10 mouse cellular contexts compared by ENCODE assay signal in genomic region chr10:39209161-39210025, GRCm38 (mm10). TPM values are rescaled to one million over a fixed set of nuclear protein-coding genes. Genes with fewer than 3 reads are reported as not detected.
DNase-seq lines count a peak whose midpoint lies in the region; ATAC-seq and TF ChIP-seq lines count a peak whose summit lies in the region.
"Had no signal": no experiment of that assay in that cellular context is flagged by ENCODE, and none has a peak within 500 bp of the region (broad histone marks: within the 10 kb centered on the region; RNA-seq: fewer than 3 reads in every experiment).

No protein-coding gene starts in this region.

- 0 out of 2 replicates have a peak, but pooled peaks cover 3% of the 10 kb centered on the region for H3K9me3 ChIP-seq in forebrain, postnatal 0 days (ENCODE audit: low read length)
- 0 out of 2 replicates have a peak, but pooled peaks cover 5% of the 10 kb centered on the region for H3K9me3 ChIP-seq in neural tube, embryonic 15.5 days (replicated peaks)
- 0 out of 2 replicates have a peak, but pooled peaks cover 4% of the 10 kb centered on the region for H3K9me3 ChIP-seq in intestine, postnatal 0 days (ENCODE audit: control insufficient read depth)

- ATAC-seq in forebrain, postnatal 0 days = peak; percentile 92
- peak; percentile 90 for ATAC-seq in neural tube, embryonic 15.5 days (ENCODE audit: low FRiP score)
- ATAC-seq in intestine, postnatal 0 days = no peak

- H3K4me1 ChIP-seq in forebrain, postnatal 0 days (ENCODE audit: insufficient read depth) = peaks cover 5% of the 10 kb centered on the region; the same call in 1 of the 2 replicates
- H3K4me1 ChIP-seq in neural tube, embryonic 15.5 days = peaks cover 17% of the 10 kb centered on the region
- no peaks in the 10 kb centered on the region for H3K4me1 ChIP-seq in intestine, postnatal 0 days (replicated peaks; ENCODE audit: control insufficient read depth, insufficient read depth, low read length)

- H3K27ac ChIP-seq in left cerebral cortex, adult 2 months = peak overlapping the region; percentile 56; the same call in 1 of the 2 replicates
- peak overlapping the region; percentile 72 for H3K27ac ChIP-seq in forebrain, postnatal 0 days (ENCODE audit: low read depth, low read length)
- H3K27ac ChIP-seq in neural tube, embryonic 15.5 days (replicated peaks) = peak overlapping the region; percentile 84
- H3K27ac ChIP-seq in intestine, postnatal 0 days (ENCODE audit: low read depth, low read length) = no peak overlapping the region

- no peak overlapping the region; the same call in 1 of the 2 replicates for H3K9ac ChIP-seq in forebrain, postnatal 0 days
- H3K9ac ChIP-seq in neural tube, embryonic 15.5 days (replicated peaks) = no peak overlapping the region
- H3K9ac ChIP-seq in intestine, postnatal 0 days (ENCODE audit: low read depth, low read length) = no peak overlapping the region

- intact Hi-C loops in left cerebral cortex, adult 2 months (cut with DNase I) = no loop called here

- no peak overlapping the region for H3K4me2 ChIP-seq in forebrain, postnatal 0 days (ENCODE audit: low read depth)
- peak overlapping the region; percentile 13; the same call in 1 of the 2 replicates for H3K4me2 ChIP-seq in neural tube, embryonic 15.5 days
- no peak overlapping the region for H3K4me2 ChIP-seq in intestine, postnatal 0 days (replicated peaks; ENCODE audit: low read depth)

- DNase-seq in left cerebral cortex, adult 2 months (ENCODE audit: extremely low spot score in 1 of 2, low spot score in 2 of 2) = no peak
- no peak for DNase-seq in left cerebral cortex, adult 18-20 months (ENCODE audit: low spot score in 2 of 2)
- peak; percentile 72 for DNase-seq in adrenal gland, postnatal 14 days
- DNase-seq in forebrain, postnatal 0 days = peak; percentile 64
- peak; percentile 34 to 56 for DNase-seq in layer of hippocampus, postnatal 10 days (ENCODE audit: low spot score in 2 of 2)
- no peak for DNase-seq in T-cell, adult 2 months (ENCODE audit: low spot score)

- 11% methylated on average over 10 of the region's 10 CpGs for WGBS in forebrain, postnatal 0 days
- 21% methylated on average over 10 of the region's 10 CpGs for WGBS in neural tube, embryonic 15.5 days
- WGBS in intestine, postnatal 0 days = 56% methylated on average over 10 of the region's 10 CpGs

- no peak for TF ChIP-seq CTCF in left cerebral cortex, adult 2 months (IDR thresholded peaks at IDR 0.05)
- no peak for TF ChIP-seq CTCF in forebrain, postnatal 0 days (IDR thresholded peaks at IDR 0.05; ENCODE audit: low read depth)
- TF ChIP-seq CTCF in intestine, postnatal 0 days (IDR thresholded peaks at IDR 0.05; ENCODE audit: low read depth) = no peak

- H3K4me3 ChIP-seq in left cerebral cortex, adult 2 months = no peak overlapping the region
- H3K4me3 ChIP-seq in forebrain, postnatal 0 days (ENCODE audit: low read depth, low read length) = no peak overlapping the region
- H3K4me3 ChIP-seq in neural tube, embryonic 15.5 days (replicated peaks) = no peak overlapping the region
- no peak overlapping the region for H3K4me3 ChIP-seq in intestine, postnatal 0 days (ENCODE audit: low read depth, low read length)

- H3K27me3 ChIP-seq in forebrain, postnatal 0 days (ENCODE audit: insufficient read depth, low read length) = no peaks in the 10 kb centered on the region
- H3K27me3 ChIP-seq in neural tube, embryonic 15.5 days (replicated peaks) = no peaks in the 10 kb centered on the region
- no peaks in the 10 kb centered on the region for H3K27me3 ChIP-seq in intestine, postnatal 0 days (replicated peaks; ENCODE audit: control insufficient read depth, insufficient read depth, low read length)

- no peaks in the 10 kb centered on the region for H3K36me3 ChIP-seq in forebrain, postnatal 0 days (ENCODE audit: insufficient read depth)
- no peaks in the 10 kb centered on the region for H3K36me3 ChIP-seq in neural tube, embryonic 15.5 days
- H3K36me3 ChIP-seq in intestine, postnatal 0 days (ENCODE audit: control insufficient read depth, insufficient read depth) = no peaks in the 10 kb centered on the region

RNA-seq across cellular contexts. Expression of gene Ccn6, which starts 45.8 kb away (rescaled TPM):
- under 1 TPM in 1 of 2 experiments, not detected in 1; 0.57 TPM for total RNA-seq in left cerebral cortex, adult 2 months (2021)
- total RNA-seq in left cerebral cortex, adult 18-20 months (2021) = under 1 TPM; 0.23 to 0.60 TPM
- 0.33 and 0.34 TPM in 2 replicates for total RNA-seq in adrenal gland, postnatal 14 days (2021)
- total RNA-seq in forebrain, postnatal 0 days (2014; rRNA removed) = 1.9 TPM in 1 of 2 replicates, not detected in the other
- polyA plus RNA-seq in forebrain, postnatal 0 days (2015; fragmentation: Nextera tagmentation; extraction: Ambion mirVana) = 0.18 and 0.21 TPM in 2 replicates
- under 1 TPM; 0.62 to 0.91 TPM for total RNA-seq in layer of hippocampus, postnatal 10 days (2021)
- 0.65 and 0.69 TPM in 2 replicates for polyA plus RNA-seq in neural tube, embryonic 15.5 days (2015; fragmentation: Nextera tagmentation; extraction: Ambion mirVana)
- polyA plus RNA-seq in intestine, postnatal 0 days (2015; fragmentation: Nextera tagmentation; extraction: Ambion mirVana) = not detected in 2 replicates
- total RNA-seq: MEL had no signal
- polyA plus RNA-seq: liver, embryonic 16.5 days had no signal

Comparison
In these comparisons a context has a peak if more than half of its experiments do, and no peak if none do; other contexts are left out.
1. DNase-seq: peak in adrenal gland, postnatal 14 days (single experiment), forebrain, postnatal 0 days (single experiment) and layer of hippocampus, postnatal 10 days (2 of 2); none in left cerebral cortex, adult 2 months (0 of 2), left cerebral cortex, adult 18-20 months (0 of 2) and T-cell, adult 2 months (single experiment).